Mouse (Mus musculus) erythroblast, embryonic 14.5 days (primary cell): ENCODE measurements around the gene Gm37240. TPM values are rescaled to one million over a fixed set of nuclear protein-coding genes. Genes with fewer than 3 reads are reported as not detected.

Experiments used
- H3K27me3 ChIP-seq: 2 replicates; pipeline ENCODE4 v1.6.1; 2012; ENCODE audit warnings: inconsistent platforms; ENCODE audit not compliant: control insufficient read depth
- H3K36me3 ChIP-seq: 2 replicates; pipeline ENCODE4 v1.6.1; 2012; ENCODE audit warnings: mild to moderate bottlenecking, inconsistent platforms; ENCODE audit not compliant: control insufficient read depth
- H3K4me1 ChIP-seq: 2 replicates; pipeline ENCODE4 v1.6.1; 2012; ENCODE audit warnings: inconsistent platforms; ENCODE audit not compliant: control insufficient read depth
- H3K4me3 ChIP-seq: replicated peaks from 2 replicates; pipeline ENCODE3; 2012; ENCODE audit warnings: moderate library complexity, mild to moderate bottlenecking, inconsistent platforms
- H3K9me3 ChIP-seq: 2 replicates; pipeline ENCODE4 v1.6.1; 2012; ENCODE audit warnings: low read length, inconsistent platforms, mixed read lengths; ENCODE audit not compliant: control insufficient read depth
- GATA1 ChIP-seq: IDR thresholded peaks from 2 replicates; pipeline ENCODE4 v1.6.1; 2012; ENCODE audit warnings: low read length, inconsistent platforms, mixed read lengths
- TAL1 ChIP-seq: IDR thresholded peaks from 3 replicates; pipeline ENCODE4 v1.6.1; 2012; ENCODE audit warnings: low read length, inconsistent platforms, mixed read lengths
- polyA plus RNA-seq: library from polyadenylated mRNA; stranded (reverse); fragments of >175 nt; gene quantifications from 2 replicates; pipeline ENCODE4 v1.2.3, GENCODE M21; 2012

Gene Gm37240
- polyA plus RNA-seq, 1 experiment, result not detected

DNA sequence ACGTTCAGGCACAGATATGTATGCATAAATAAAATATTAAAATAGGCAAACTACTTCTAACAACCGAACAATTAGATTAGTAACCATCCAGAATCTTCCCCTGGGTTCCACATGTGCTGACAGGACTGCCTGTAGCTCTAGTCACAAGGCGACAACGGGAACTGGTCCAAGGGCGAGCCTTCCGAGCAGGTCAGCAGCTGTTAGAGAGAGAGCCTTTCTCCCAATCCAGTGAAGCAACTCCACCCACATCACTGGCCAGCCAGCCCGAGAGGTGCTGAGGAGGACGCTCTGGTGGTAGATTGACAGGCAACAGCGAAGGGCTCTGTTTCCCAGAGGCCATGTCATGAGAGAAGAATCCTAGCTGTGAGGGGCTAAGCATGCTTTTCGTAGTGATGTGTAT lies 1178.8 kb downstream of the Gm37240 start:
- peaks cover 5% of the 10 kb centered on the region for H3K9me3 ChIP-seq
- no peaks in the 10 kb centered on the region for H3K36me3 ChIP-seq
- TF ChIP-seq GATA1, result no peak
- TF ChIP-seq TAL1, result no peak
- H3K4me3 ChIP-seq, result no peak overlapping the region
- H3K4me1 ChIP-seq, result peaks cover 13% of the 10 kb centered on the region
- H3K27me3 ChIP-seq, result no peaks in the 10 kb centered on the region

DNA sequence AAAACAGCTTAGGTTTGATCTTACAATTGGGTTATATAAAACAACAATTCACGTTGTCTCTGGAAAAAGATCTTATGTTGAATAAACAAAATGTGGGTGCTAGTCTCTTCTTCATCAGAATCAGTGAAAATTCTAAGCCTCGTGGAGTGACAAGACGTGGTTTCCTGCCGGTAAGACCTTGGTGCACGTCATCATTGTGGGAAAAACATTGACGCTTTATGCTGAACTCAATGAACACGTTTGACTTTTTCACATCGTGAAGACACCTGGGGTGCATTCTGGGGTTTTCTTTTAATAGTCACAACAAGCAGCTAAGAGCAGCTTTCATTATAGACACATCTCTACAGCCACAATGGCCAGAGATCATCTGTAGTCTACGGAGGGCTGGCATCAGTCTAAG lies 1182.1 kb downstream of the Gm37240 start:
- TF ChIP-seq TAL1, result no peak
- TF ChIP-seq GATA1, result no peak
- peaks cover 5% of the 10 kb centered on the region for H3K9me3 ChIP-seq
- no peak overlapping the region for H3K4me3 ChIP-seq
- no peaks in the 10 kb centered on the region for H3K27me3 ChIP-seq
- peaks cover 41% of the 10 kb centered on the region for H3K4me1 ChIP-seq
- no peaks in the 10 kb centered on the region for H3K36me3 ChIP-seq

DNA sequence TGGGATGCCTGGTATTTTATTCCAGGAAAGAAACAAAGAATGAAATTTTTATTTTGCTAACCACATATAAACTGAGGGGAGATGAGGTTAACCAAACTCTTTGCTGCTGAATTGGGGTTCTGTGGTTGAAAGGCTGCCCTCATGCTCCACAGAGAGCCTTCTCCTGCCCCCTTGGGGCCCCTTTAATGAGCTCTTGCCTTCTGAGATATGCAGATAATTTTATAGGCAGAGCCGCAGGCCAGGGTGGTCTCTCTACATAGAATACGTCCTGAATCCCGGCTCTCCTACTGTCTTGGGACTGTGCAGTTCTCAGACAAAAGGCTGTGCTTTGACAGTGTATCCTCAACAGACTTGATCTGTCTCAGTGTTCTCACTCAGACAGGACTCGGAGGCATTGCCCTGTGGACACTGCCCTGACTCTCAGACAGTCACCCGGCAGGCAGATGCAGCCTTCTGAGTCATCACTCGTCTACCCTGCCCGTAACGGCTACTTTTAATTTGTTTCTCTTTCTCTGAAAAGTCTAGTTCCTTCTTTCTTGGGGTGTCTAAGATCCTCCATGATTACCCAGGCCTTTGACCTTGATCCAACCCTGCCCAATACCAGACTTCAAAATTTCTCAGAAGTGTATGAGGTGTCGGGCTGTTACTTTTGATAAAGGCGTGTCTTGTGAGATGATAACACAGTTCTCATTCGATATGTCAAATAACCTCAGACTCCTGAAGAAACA lies 1184.1 kb downstream of the Gm37240 start:
- Histone ChIP-seq H3K27me3 (no peaks in the 10 kb centered on the region), H3K4me1 (peaks cover 47% of the 10 kb centered on the region), H3K36me3 (no peaks in the 10 kb centered on the region), H3K9me3 (peaks cover 5% of the 10 kb centered on the region), H3K4me3 (peak overlapping the region; percentile 46)
- TF ChIP-seq GATA1, result 0 out of 2 replicates have a peak, but pooled peaks have one; percentile 19
- no peak for TF ChIP-seq TAL1

DNA sequence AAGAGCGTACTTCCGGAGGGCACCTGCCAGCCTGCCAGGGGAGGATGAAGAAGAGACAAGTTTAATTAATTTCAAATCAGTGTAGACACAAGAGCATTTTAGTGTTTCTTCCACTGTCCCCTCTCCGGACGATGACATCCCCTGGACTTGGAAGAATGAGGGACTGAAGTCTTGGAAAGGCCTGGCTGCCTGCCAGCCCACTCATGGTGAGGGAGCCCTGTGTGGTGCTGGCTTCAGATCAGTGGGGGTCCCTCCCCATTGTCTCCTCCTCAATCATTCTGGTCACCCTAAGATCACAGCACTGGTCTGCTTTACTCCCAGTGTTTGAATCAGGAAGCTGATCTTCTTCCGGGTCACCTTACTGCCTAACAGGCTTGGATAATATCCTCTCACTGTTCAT lies 1185.4 kb downstream of the Gm37240 start:
- no peaks in the 10 kb centered on the region for H3K27me3 ChIP-seq
- peaks cover 47% of the 10 kb centered on the region for H3K4me1 ChIP-seq
- H3K9me3 ChIP-seq, result peaks cover 1% of the 10 kb centered on the region
- no peak overlapping the region for H3K4me3 ChIP-seq
- no peaks in the 10 kb centered on the region for H3K36me3 ChIP-seq
- TF ChIP-seq GATA1 (no peak), TAL1 (no peak)

DNA sequence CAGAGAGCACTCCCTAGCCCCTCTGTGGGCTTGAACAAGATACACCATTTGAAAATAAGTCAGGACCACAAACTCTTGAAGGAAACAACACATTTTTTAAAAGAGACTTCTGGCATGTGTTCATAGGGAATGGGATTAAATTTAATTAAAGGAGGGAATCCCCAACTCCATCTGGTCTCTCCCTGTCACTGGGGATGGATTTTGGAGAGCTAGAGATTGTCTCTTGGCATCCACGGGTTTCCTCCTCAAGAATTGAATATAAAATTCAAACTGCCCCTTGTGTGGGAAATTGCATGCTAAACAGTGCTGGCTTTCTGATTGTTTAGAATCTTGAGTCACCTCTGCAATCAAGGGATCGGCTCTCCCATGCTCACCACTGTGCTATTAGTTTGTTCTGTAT lies 1185.8 kb downstream of the Gm37240 start:
- H3K27me3 ChIP-seq, result no peaks in the 10 kb centered on the region
- peaks cover 49% of the 10 kb centered on the region for H3K4me1 ChIP-seq
- H3K9me3 ChIP-seq, result no peaks in the 10 kb centered on the region
- no peak overlapping the region for H3K4me3 ChIP-seq
- no peak for TF ChIP-seq TAL1
- no peak for TF ChIP-seq GATA1
- H3K36me3 ChIP-seq, result no peaks in the 10 kb centered on the region

- TF ChIP-seq TAL1 (no peak), GATA1 (no peak)
- Histone ChIP-seq H3K27me3 (peaks cover 3% of the 10 kb centered on the region), H3K9me3 (no peaks in the 10 kb centered on the region), H3K4me3 (no peak overlapping the region), H3K4me1 (peaks cover 29% of the 10 kb centered on the region), H3K36me3 (no peaks in the 10 kb centered on the region)
Measured at GRCm38 (mm10) chr3:84696428-84696917, 1190.8 kb downstream of the Gm37240 start.

- Histone ChIP-seq H3K27me3 (peaks cover 3% of the 10 kb centered on the region), H3K4me3 (no peak overlapping the region), H3K9me3 (no peaks in the 10 kb centered on the region), H3K36me3 (no peaks in the 10 kb centered on the region), H3K4me1 (peaks cover 26% of the 10 kb centered on the region)
- no peak for TF ChIP-seq GATA1
- TF ChIP-seq TAL1, result no peak
Measured at GRCm38 (mm10) chr3:84695867-84696361, 1191.4 kb downstream of the Gm37240 start.

DNA sequence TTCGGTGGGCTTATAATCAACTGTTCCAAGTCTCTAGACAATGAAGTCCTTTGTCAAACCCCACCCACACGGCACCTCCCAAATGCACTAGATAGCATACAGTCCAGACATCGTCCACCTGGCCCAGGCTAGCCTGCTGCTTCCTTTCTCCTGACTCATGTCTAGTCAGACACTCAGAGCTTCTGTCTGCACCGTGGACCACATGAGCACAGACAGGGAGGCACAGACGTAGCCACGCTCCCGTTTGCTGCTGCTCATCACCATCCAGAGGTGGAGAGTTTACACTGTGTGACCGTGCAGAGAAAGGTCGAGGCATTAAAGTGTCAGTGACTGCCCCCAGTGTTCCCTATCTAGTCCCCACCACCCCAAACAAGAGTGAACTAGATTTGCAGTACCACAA lies 1191.9 kb downstream of the Gm37240 start:
- TF ChIP-seq GATA1, result no peak
- TF ChIP-seq TAL1, result no peak
- Histone ChIP-seq H3K9me3 (no peaks in the 10 kb centered on the region), H3K4me1 (peaks cover 21% of the 10 kb centered on the region), H3K36me3 (no peaks in the 10 kb centered on the region), H3K27me3 (peaks cover 3% of the 10 kb centered on the region), H3K4me3 (no peak overlapping the region)

DNA sequence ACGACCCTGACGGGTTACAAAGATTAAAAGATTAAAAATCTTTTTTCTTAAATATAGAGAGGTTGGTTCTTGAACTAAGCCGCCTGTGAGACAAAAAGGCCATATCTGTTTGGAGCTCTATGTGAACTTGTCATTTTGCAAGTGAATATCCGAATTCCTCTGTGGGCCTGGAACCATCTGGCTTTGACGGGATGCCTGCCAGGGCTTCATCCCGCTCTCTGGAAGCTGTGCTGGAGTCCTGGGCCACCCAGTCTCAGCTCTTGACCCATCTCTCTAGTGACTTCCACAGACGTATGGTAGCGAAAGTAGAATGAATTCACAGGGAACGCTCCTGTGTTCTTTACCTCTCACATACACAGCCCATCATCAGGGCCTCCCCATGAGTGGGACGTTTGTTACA lies 1193.4 kb downstream of the Gm37240 start:
- H3K27me3 ChIP-seq, result peaks cover 3% of the 10 kb centered on the region

More for the DNA sequence above, 1193.4 kb downstream of the Gm37240 start:
- peaks cover 13% of the 10 kb centered on the region for H3K4me1 ChIP-seq
- TF ChIP-seq TAL1, result no peak
- no peak for TF ChIP-seq GATA1
- H3K4me3 ChIP-seq, result no peak overlapping the region
- H3K36me3 ChIP-seq, result no peaks in the 10 kb centered on the region
- H3K9me3 ChIP-seq, result no peaks in the 10 kb centered on the region
